Mouse (Mus musculus) cerebellum, adult 11 months (tissue): Measurements from ENCODE around the gene Rrn3.
A peak's percentile ranks its signal among the peaks of the same experiment; 100 is the strongest.
"Not testable (repeated sequence)": the region's sequence is repeated elsewhere in the genome, so short reads cannot be mapped to it uniquely, and the experiment has no call there.

Experiments used
- DNase-seq: peaks from one replicate; pipeline ENCODE4 v3.0.0; 2022

The Rrn3 gene

GRCm38 (mm10) chr16:13793441-13793840 is 12.9 kb downstream of the Rrn3 start:
- DNase-seq = not testable (repeated sequence)

DNA sequence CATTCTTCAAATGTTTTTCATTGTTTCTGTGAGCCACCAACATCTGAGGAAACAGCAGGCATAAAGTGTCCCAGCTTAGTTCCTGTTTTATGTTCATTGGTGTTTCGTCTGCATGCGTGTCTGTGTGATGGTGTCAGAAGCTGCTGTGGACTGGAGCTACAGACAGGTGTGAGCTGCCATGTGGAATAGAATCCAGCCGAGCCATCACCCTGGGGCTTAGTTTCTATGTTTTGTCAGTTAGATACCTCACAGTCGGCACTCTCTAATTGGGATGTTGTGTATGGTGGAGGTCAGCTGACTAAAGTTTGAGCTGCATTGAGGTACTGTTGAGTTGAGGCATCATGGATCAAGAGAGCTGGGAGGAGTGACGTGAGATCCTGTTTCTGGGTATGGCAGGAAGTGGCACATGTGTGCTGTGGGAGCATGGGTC is 16.3 kb downstream of the Rrn3 start:
- DNase-seq = no peak

- DNase-seq = no peak
These were observed 20.7 kb downstream of the Rrn3 start for GRCm38 (mm10) chr16:13801231-13801630.

- DNase-seq = no peak
These were observed 24.2 kb downstream of the Rrn3 start for GRCm38 (mm10) chr16:13804666-13805065.

DNA sequence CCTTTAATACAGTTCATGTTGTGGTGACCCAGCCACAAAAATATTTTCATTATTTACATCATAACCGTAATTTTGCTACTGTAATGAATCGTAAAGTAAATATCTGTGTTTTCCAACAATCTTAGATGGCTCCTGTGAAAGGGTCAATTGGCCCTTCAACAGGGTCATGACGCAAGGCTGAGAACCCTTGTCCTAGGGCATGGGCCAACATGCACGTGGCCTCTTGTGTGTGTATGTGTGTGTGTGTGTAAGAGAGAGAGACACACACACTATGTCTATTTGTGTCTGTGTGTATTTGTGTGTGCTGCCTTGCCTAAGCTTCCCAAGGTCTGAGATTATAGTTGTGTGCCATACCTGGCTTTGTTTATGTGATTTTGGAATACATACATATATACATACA is 27.1 kb downstream of the Rrn3 start:
- DNase-seq = no peak

- no peak for DNase-seq
These were observed 27.9 kb downstream of the Rrn3 start for GRCm38 (mm10) chr16:13808410-13808809.

DNA sequence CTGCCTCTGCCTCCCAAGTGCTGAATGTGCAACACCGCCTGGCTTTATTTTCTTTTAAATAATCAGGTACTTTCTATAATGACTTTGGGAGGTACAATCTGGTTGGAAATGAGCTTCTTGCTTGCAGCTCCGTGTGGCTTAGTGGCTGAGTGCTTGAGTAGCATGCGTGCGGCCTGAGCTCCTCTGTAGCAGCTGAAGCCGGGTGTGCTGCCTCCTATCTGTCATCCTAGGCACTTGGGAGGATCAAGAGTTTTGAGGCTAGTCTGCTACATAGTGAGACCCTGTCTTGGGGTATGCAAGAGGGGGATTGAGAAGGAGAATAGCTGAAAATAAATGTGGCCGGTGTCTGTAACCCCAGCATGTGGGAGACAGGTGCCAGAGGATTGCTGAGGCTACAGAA is 31.6 kb downstream of the Rrn3 start:
- no peak for DNase-seq

- DNase-seq = no peak
These were observed 32.7 kb downstream of the Rrn3 start for GRCm38 (mm10) chr16:13813200-13813599.

DNA sequence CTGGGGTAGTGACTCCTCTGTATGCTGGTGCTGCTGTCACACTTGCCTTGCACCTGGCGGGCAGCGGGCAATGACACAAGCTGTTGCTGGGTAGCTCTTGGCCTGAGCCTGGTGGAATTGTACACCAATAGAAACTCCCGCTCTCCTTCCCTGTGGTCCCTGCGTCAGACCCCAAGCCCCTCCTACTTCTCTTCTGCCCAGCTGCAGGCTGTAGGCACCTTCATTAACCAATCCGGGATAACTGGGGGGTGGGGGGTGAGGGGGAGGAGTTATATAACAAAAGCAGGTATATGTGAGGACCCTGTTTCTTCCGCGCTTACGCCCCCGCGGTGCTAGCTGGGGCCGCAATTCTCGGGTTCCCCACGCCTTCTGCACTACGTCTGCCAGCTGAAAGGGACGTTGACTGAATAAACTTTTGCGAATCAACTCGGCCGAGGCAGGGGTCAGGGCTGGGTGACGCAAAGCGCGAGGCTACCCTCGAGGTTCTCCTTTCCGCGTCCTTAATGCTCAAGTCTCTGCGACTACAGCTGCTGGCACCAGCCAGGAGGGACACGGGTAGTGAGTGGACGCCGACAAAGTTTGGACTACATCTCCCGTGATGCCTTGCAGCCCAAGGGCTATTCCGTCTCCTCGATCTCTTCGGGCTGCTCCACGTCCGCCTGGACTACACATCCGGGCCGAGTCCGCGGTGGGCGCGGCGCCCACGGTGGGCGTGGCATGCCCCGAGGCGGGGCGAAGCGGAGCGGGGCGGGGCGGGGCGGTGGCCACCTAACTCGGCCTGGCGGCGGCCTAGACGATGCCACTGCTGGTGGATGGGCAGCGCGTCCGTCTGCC is 38.3 kb downstream of the Rrn3 start, which contains the start of gene Ntan1:
Gene Ntan1 (plus strand): TSS at position 286 of the 834 bp plus-strand sequence.
- peak; percentile 96 for DNase-seq

DNA sequence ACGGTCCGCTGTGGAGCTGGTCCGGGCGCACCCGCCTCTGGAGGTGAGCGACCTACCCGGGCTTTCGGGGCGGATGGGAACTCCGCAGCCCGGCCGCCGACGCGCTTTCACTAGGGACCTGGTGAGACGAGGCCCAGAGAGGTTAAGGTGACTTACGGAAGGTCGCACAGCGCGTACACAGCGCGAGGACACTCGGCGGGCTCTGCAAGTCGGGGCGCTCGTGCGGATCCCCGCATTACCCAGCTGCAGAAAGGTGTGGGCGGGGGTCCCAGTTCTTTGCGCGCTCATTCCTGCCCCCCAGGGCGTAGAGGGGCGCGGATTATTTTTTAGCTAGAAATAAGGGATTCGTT is 38.9 kb downstream of the Rrn3 start:
- no peak for DNase-seq

DNA sequence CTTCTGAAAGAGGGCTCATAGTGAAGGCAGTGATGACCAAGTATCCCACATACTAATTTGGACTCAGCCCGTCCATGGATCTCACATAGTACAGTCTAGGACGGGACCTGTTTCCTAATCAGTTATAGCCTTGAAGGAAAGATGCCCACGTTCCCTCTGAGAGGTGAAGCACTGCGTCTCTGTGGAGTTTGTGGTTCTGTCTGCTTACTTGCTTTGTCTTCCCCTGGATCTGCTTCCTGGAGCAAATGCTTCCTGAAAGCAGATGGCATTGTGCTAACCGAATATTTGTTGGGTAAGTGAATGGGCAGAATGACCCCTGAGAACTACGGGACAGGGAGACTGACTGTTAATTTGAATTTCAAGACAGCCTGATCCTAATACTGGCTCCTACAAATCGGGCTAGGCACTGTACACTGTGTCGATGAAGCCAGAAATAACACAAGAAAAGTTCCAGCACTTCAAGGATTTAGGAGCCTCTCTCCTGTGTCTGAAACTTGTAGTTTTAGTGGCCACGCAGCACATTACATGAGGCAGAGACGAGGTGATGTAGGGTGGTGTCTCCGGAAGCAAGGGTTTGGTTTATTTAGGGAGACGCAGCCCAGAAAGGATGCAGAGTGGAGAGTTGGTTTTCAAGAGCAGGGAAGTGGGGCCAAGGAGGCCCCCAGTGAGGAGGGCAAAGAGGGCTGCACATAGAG is 39.4 kb downstream of the Rrn3 start:
- DNase-seq = peak; percentile 22

GRCm38 (mm10) chr16:13820771-13821170 is 40.3 kb downstream of the Rrn3 start:
- no peak for DNase-seq

DNA sequence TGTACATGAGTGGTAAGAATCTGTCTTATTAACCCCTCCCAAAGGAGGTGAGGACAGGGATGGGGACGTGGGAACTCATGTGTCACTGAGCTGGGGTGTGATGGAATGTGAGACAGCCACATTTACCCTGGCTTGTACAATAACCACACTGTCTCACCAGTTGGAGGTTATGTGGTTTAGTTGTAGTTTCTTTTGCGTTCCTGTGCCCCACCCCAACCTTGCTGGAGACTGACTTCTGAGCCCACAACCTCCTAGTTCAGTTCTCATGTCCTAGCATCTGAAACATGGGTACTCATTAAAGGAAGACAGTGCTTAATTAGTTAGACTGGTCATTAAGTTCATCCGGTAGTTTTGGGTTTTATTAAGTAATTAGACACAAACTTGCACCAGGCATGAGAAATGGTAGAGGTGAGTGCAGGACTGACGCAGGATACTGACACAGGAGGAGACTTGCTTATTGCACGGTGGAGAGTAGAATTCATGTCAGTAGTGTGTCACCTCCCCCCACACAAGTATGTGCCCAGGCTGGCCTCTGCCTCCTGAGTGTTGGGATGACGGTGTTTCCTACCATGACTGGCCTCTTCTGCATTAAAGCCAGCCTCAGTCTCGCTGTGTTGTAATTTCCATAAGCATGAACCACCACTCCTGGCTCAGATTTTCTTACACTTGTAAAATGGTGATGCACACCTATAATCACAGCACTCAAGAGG is 45.4 kb downstream of the Rrn3 start:
- no peak for DNase-seq

- no peak for DNase-seq
These were observed 46.0 kb downstream of the Rrn3 start for GRCm38 (mm10) chr16:13826511-13826910.

GRCm38 (mm10) chr16:13830444-13830843 is 49.9 kb downstream of the Rrn3 start:
- DNase-seq = no peak

DNA sequence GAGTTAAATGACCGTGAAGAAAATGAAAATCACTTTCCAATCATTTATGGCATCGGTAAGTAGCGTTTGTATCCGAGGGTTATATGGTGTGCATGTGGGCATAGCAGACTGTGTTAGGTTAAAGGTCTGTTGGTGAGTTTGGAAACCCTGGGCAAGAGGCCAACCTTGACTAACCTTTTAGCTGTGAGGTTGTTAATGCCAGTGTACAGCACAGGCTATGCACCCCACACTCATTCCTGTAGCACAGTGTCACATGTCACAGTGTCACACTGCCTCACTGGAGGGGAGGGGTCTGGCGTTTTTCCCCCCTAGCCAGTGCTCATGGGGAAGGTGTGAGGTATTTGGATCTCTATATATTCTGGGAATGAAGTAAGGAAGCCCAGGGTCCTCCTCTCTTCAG is 51.1 kb downstream of the Rrn3 start:
- no peak for DNase-seq

- DNase-seq = no peak
These were observed 53.9 kb downstream of the Rrn3 start for GRCm38 (mm10) chr16:13834382-13834781.

DNA sequence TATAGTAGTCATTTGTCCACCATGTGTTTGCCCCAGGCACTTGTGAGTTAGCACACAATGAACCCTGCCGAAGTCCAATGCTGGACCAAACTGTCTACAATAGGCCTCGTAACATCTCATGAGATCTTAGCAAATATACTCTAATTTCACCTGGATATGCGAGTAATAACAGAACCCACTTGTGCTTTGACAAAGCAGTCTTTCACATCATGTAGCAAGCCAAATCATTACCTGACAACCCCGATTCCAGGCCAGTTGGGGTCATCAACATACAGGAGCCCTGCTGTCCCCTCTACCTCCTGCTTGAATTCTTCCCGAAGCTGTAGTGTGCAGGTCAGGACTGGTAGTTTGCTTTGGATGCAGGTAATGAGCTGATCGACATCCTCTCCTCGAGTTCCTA is 59.5 kb downstream of the Rrn3 start:
- no peak for DNase-seq

DNA sequence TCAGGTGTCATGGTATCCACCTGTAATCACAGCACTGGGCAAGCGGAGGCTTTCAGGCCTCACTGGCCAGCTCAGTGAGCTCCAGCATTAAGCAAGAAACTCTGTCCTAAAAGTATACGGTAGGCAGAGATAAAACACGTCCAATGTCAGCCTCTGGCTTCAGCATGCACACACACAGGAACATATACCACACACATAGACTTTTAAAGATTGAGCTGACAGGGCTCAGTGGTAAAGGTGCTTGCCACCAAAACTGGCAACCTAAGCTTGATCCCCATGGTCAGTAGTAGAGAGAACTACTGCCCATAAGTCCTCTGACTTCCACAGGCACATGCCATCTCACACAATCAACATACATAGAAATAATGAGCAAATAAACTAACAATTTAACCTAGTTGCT is 60.4 kb downstream of the Rrn3 start:
- no peak for DNase-seq

GRCm38 (mm10) chr16:13845031-13845430 is 64.5 kb downstream of the Rrn3 start:
- DNase-seq = no peak

DNA sequence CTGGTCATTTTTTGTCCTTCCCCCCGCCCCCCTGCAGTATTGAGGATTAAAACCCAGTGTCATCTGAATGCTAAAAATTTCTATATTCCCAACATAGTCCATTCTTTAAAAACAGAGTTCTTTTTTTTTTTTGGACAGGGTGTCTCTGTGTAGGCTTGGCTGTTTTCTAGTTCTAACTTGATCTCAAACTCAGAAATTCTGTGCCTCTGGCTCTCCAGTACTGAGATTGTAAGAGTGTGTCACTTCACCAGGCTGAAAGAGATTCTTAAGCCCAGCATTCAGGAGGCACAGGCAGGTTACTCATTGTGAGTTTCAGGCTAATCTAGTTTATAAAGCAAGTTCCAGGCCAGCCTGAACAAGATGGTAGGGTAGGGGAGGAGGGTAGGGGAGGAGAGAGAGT is 66.2 kb downstream of the Rrn3 start:
- DNase-seq = no peak

- DNase-seq = no peak
These were observed 67.8 kb downstream of the Rrn3 start for GRCm38 (mm10) chr16:13848310-13848709.

DNA sequence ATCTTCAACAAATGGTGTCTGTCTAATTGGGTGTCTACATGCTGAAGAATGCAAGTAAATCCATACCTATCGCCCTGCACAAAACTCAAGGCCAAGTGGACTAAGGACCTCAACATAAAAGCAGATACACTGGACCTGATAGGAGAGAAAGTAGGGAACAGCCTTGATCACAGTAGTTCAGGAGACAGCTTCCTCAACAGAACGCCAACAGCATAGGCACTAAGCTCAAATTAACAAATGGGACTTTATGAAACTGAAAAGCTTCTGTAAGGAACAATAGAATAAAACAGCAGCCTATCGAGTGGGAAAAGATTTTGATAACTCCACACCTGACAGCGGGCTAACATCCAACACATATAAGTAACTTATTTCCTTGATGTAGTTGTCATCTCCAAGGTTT is 70.9 kb downstream of the Rrn3 start:
- DNase-seq = no peak

DNA sequence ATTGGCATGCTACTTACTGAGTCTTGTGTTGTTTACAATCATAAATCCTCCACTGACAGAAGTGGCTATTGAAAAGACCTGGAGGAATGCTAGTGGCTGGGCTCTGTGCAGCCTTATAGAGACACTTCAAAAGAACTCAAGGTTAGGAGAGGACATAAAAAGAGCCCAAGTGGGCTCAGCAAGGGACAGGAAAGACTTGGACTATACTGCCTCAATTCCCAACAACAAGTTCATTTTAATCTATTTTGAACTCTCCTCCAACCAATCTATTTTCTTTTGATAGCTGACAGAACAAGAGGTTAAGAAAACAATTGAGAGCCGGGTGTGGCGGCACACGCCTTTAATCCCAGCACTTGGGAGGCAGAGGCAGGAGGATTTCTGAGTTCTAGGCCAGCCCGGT is 73.4 kb downstream of the Rrn3 start:
- no peak for DNase-seq
